Mouse (Mus musculus) lung, postnatal 0 days (tissue): ENCODE data around the gene Topors. TPM values are rescaled to one million over a fixed set of nuclear protein-coding genes. Genes with fewer than 3 reads are reported as not detected.

Source experiments
- ATAC-seq: fragments of 200-750 bp; cut with Nextera tagmentation; 2 replicates; pipeline ENCODE4 v1.8.0; 2017; ENCODE audit warnings: moderate library complexity
- DNase-seq: peaks from one replicate; pipeline ENCODE4 v3.0.0-alpha.2; 2016; ENCODE audit warnings: low spot score
- H3K27ac ChIP-seq: fragments of 300-500 bp; sonication (generic); 2 replicates; pipeline ENCODE4 v1.5.1; 2014; ENCODE audit warnings: antibody characterized with exemption, mild to moderate bottlenecking, low read length, mixed read lengths
- H3K27me3 ChIP-seq: fragments of 300-500 bp; sonication (generic); replicated peaks from 2 replicates; pipeline ENCODE4 v1.6.1; 2014; ENCODE audit warnings: low read length, mixed read lengths; ENCODE audit not compliant: insufficient read depth
- H3K36me3 ChIP-seq: fragments of 300-500 bp; sonication (generic); 2 replicates; pipeline ENCODE4 v1.6.1; 2014; ENCODE audit warnings: low read length, mixed read lengths; ENCODE audit not compliant: insufficient read depth
- H3K4me1 ChIP-seq: fragments of 300-500 bp; sonication (generic); 2 replicates; pipeline ENCODE4 v1.6.1; 2014; ENCODE audit warnings: antibody characterized with exemption, low read depth, low read length, mixed read lengths; ENCODE audit not compliant: insufficient read depth
- H3K4me2 ChIP-seq: fragments of 300-500 bp; sonication (generic); replicated peaks from 2 replicates; pipeline ENCODE4 v1.6.1; 2014; ENCODE audit warnings: low read depth, mild to moderate bottlenecking, low read length, moderate library complexity, mixed read lengths
- H3K4me3 ChIP-seq: fragments of 300-500 bp; sonication (generic); 2 replicates; pipeline ENCODE4 v1.5.1; 2014; ENCODE audit warnings: low read depth, low read length
- H3K9ac ChIP-seq: fragments of 300-500 bp; sonication (generic); replicated peaks from 2 replicates; pipeline ENCODE4 v1.6.1; 2014; ENCODE audit warnings: low read depth, mild to moderate bottlenecking
- H3K9me3 ChIP-seq: fragments of 300-500 bp; sonication (generic); 2 replicates; pipeline ENCODE4 v1.6.1; 2016; ENCODE audit warnings: low read length, mixed read lengths
- CTCF ChIP-seq: IDR thresholded peaks from 2 replicates; pipeline ENCODE4 v1.5.1; 2016; ENCODE audit warnings: antibody characterized with exemption, mild to moderate bottlenecking
- EP300 ChIP-seq: IDR thresholded peaks from 2 replicates; pipeline ENCODE4 v1.6.1; 2016; ENCODE audit warnings: antibody characterized with exemption, mild to moderate bottlenecking, control low read depth
- WGBS: fragments of 180-500 bp; shearing (Covaris S2); extraction: QIAGEN DNeasy Blood & Tissue Kit; methylation state at CpG from one replicate; pipeline ENCODE4 v1.1.7; 2014; 5-methylcytosine and 5-hydroxymethylcytosine counted together
- polyA plus RNA-seq: library from polyadenylated mRNA; unstranded; fragments of >200 nt; fragmentation: Nextera tagmentation; extraction: Ambion mirVana; gene quantifications from 2 replicates; pipeline ENCODE4 v1.2.1, GENCODE M21; 2015

Gene Topors
- polyA plus RNA-seq, 1 experiment from 2014 or later, result 25.4 TPM

DNA sequence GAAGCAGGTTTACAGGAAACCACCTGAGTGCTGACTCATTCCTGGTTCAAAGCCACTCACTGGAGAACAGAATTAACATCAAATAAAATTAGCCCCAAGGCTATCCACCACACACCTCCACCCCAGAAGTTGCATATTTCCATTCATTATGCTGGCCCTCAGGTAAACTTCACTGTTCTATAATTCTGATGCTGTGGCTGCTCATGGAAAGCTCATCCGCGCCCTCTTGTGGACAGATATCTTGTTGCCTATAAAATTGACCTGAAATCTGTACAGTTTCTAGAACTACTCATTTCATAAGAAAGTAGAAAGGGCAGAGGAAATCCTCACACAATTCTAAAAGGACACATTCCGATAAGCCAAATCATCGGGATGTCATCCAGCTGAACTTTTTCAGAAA, 15.9 kb upstream of the Topors start:
- TF ChIP-seq CTCF (peak; percentile 91), EP300 (no peak)
- DNase-seq (peak; percentile 82), ATAC-seq (0 out of 2 replicates have a peak, but pooled peaks have one; percentile 25)
- Histone ChIP-seq H3K9ac (no peak overlapping the region), H3K36me3 (no peaks in the 10 kb centered on the region), H3K9me3 (no peaks in the 10 kb centered on the region), H3K4me2 (no peak overlapping the region), H3K27ac (no peak overlapping the region), H3K4me3 (no peak overlapping the region), H3K4me1 (no peaks in the 10 kb centered on the region), H3K27me3 (no peaks in the 10 kb centered on the region)
- WGBS, result 12% methylated on average over 4 of the region's 4 CpGs

DNA sequence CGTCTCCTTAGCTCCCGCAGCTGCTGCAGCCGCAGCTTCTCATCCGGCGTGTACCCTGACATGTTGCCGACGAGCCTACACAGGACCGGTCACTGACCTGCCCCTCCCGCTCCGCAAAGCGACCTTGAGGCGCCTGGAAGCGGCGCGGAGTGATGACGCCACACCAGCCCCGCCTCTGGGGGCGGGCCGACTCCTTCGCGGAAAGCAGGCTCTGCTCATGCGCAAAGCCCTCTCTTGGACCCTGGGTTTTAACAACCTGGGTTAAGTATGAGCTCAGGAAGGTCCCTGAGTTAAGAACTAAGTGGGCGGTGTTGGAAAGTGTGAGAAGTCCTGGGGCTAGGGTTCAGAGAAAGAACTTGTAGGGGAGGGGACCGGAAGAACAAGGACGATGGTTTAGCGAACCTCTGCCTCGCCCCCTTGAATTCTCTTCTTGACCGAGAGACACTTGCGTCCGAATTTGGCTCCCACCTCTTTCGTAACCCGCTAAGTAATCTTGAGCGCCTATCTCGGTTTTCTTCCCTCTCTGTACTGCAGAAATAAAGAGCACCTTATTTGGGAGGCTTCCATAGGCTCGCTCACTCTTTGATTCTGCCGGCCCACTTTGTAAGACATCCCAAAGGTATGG, 9.7 kb upstream of the Topors start, which contains the start of gene Ndufb6:
Ndufb6 (minus strand) TSS at position 146 of the 625 bp plus-strand sequence.
- Histone ChIP-seq H3K27me3 (no peaks in the 10 kb centered on the region), H3K36me3 (peaks cover 2% of the 10 kb centered on the region; the same call in 1 of the 2 replicates), H3K4me2 (peak within 1 kb of the TSS; percentile 99), H3K4me1 (peaks cover 5% of the 10 kb centered on the region; the same call in 1 of the 2 replicates), H3K9me3 (no peaks in the 10 kb centered on the region), H3K4me3 (peak within 1 kb of the TSS; percentile 83), H3K27ac (peak within 1 kb of the TSS; percentile 86), H3K9ac (peak within 1 kb of the TSS; percentile 84)
- under 1% methylated on average over 36 of the region's 36 CpGs for WGBS
- TF ChIP-seq EP300 (no peak), CTCF (no peak)
- ATAC-seq (peak; percentile 99), DNase-seq (peak; percentile 97)

DNA sequence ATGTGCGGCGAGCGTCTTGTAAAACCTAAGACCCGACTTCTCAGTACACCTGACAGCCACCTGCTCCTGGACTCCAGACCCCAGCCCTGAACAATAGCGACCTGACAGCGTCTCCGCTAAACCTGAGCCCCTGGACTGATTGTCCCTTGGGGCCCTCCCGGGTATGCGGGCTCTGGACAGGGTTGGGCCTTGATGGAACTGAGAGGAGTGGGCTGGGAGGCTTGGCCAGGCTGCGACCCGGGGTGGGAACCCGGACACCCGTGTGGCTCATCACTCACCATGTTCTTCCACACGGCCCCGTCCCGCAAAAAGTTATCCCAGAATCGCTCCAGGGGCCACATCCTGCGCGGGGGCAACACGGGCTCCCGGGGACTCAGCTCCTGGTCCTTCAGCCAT, 9.2 kb upstream of the Topors start:
- H3K4me1 ChIP-seq, result peaks cover 5% of the 10 kb centered on the region; the same call in 1 of the 2 replicates
- DNase-seq (no peak), ATAC-seq (peak; percentile 32)
- H3K27ac ChIP-seq, result peak overlapping the region; percentile 48; the same call in 1 of the 2 replicates
- H3K4me2 ChIP-seq, result peak overlapping the region; percentile 99
- H3K9ac ChIP-seq, result peak overlapping the region; percentile 84
- H3K9me3 ChIP-seq, result no peaks in the 10 kb centered on the region
- no peaks in the 10 kb centered on the region for H3K27me3 ChIP-seq
- peak overlapping the region; percentile 83 for H3K4me3 ChIP-seq
- WGBS, result under 1% methylated on average over 21 of the region's 21 CpGs
- no peak for TF ChIP-seq CTCF
- TF ChIP-seq EP300, result no peak
- peaks cover 2% of the 10 kb centered on the region; the same call in 1 of the 2 replicates for H3K36me3 ChIP-seq

DNA sequence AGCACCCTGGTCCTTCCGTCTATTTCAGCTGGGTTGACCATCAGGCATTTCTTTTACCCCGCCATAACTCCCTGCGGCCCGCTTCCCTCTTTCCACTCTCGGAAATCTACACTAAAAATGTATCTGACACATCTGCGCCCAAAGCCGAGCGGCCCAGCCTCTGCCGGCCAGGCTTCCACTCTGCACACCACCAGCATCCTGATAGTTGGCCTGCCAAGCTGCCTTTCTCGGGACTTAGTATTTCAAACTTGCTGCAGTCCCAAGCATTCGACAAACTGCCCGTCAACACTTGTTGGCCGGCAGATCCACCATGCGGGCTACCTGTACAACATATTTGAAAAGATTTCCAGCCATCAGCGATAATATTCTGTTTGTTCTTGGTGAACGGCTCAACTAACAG, 815 bp downstream of the Topors start:
- no peaks in the 10 kb centered on the region for H3K27me3 ChIP-seq
- WGBS, result 0% methylated on average over 16 of the region's 16 CpGs

DNA sequence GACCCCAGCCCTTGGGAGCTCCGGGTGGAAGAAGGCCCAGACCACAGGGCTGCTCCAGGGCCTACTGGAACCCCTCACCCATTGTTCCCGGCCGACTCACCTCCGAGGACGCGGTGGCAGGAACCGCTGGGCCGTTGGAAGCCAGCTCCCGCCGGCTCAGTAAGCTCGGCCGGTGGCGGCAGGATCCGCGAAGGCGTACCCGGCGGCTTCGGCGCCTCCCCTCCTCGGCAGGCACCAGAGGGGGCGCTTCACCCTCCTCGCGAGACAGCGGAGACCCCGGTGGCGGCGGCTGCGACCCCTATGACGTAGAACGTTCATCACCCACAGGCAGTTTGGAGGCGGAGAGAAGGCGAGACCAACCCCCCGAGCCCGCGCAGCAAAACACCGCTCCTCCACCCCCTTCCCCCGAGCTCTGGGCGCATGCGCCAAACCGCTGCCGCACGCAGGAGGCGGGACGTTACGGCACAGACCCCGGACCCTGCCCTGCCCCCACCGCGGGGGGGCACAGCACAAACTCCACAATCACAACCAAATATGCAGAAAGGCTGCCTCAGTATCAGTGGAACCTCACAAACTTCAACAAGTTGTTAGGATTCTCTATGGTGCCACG, 1.3 kb downstream of the Topors start:
- DNase-seq (peak; percentile 96), ATAC-seq (peak; percentile 64)
- Histone ChIP-seq H3K36me3 (no peaks in the 10 kb centered on the region; the same call in 1 of the 2 replicates), H3K9ac (peak overlapping the region; percentile 61), H3K9me3 (no peaks in the 10 kb centered on the region), H3K4me1 (peaks cover 11% of the 10 kb centered on the region; the same call in 1 of the 2 replicates), H3K27me3 (no peaks in the 10 kb centered on the region), H3K27ac (peak overlapping the region; percentile 97), H3K4me3 (peak overlapping the region; percentile 66), H3K4me2 (peak overlapping the region; percentile 88)
- peak; percentile 57 for TF ChIP-seq CTCF
- TF ChIP-seq EP300, result no peak
- under 1% methylated on average over 38 of the region's 50 CpGs for WGBS

More for the DNA sequence above, 815 bp downstream of the Topors start:
- TF ChIP-seq CTCF (no peak), EP300 (no peak)
- H3K27ac ChIP-seq, result peak overlapping the region; percentile 97
- DNase-seq (peak; percentile 36), ATAC-seq (no peak)
- H3K9ac ChIP-seq, result peak overlapping the region; percentile 61
- peak overlapping the region; percentile 88 for H3K4me2 ChIP-seq
- H3K4me3 ChIP-seq, result peak overlapping the region; percentile 66
- peaks cover 8% of the 10 kb centered on the region; the same call in 1 of the 2 replicates for H3K4me1 ChIP-seq
- H3K9me3 ChIP-seq, result no peaks in the 10 kb centered on the region
- H3K36me3 ChIP-seq, result no peaks in the 10 kb centered on the region; the same call in 1 of the 2 replicates

DNA sequence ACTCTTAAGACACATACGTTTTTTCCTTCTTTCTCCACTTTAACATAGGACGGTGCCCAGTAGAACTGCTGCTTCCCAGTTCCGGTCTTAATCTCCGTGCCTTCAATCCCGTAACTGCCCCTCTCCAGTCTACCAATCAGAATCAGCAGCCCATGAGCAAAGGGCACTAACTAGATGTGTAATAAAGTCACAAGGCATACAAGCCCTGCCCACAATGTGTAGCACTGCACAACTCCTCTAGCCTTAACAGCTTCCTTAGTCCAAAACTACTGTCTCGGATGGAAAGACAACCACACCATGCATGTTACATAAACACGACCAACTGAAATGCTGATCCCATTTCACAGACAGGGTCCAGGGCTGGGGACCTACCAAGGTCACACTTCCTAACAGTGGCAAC, 2.0 kb downstream of the Topors start:
- no peak for TF ChIP-seq CTCF
- no peak for TF ChIP-seq EP300
- Histone ChIP-seq H3K9me3 (no peaks in the 10 kb centered on the region), H3K4me2 (peak overlapping the region; percentile 88), H3K36me3 (peaks cover 3% of the 10 kb centered on the region; the same call in 1 of the 2 replicates), H3K4me3 (peak overlapping the region; percentile 66), H3K27ac (peak overlapping the region; percentile 97), H3K9ac (peak overlapping the region; percentile 61), H3K27me3 (no peaks in the 10 kb centered on the region), H3K4me1 (peaks cover 11% of the 10 kb centered on the region; the same call in 1 of the 2 replicates)
- DNase-seq (peak; percentile 77), ATAC-seq (peak; percentile 28)
- WGBS, result 41% methylated on average over 7 of the region's 7 CpGs
